Mouse (Mus musculus) intestine, embryonic 15.5 days (tissue): ENCODE results near the gene Ccdc92b. TPM values are rescaled to one million over a fixed set of nuclear protein-coding genes. Genes with fewer than 3 reads are reported as not detected.

Experiments
- ATAC-seq: fragments of 200-750 bp; cut with Nextera tagmentation; 2 replicates; pipeline ENCODE4 v1.8.0; 2017; ENCODE audit warnings: moderate TSS enrichment, moderate library complexity
- H3K27ac ChIP-seq: fragments of 300-500 bp; sonication (generic); 2 replicates; pipeline ENCODE4 v1.5.1; 2015; ENCODE audit warnings: mild to moderate bottlenecking, inconsistent platforms
- H3K27me3 ChIP-seq: fragments of 300-500 bp; sonication (generic); replicated peaks from 2 replicates; pipeline ENCODE4 v1.6.1; 2015; ENCODE audit warnings: inconsistent platforms
- H3K36me3 ChIP-seq: fragments of 300-500 bp; sonication (generic); 2 replicates; pipeline ENCODE4 v1.6.1; 2015; ENCODE audit warnings: inconsistent platforms
- H3K4me1 ChIP-seq: fragments of 300-500 bp; sonication (generic); replicated peaks from 2 replicates; pipeline ENCODE4 v1.6.1; 2015; ENCODE audit warnings: inconsistent platforms
- H3K4me2 ChIP-seq: fragments of 300-500 bp; sonication (generic); replicated peaks from 2 replicates; pipeline ENCODE4 v1.6.1; 2015; ENCODE audit warnings: mild to moderate bottlenecking, inconsistent platforms
- H3K4me3 ChIP-seq: fragments of 300-500 bp; sonication (generic); replicated peaks from 2 replicates; pipeline ENCODE4 v1.5.1; 2015; ENCODE audit warnings: inconsistent platforms
- H3K9ac ChIP-seq: fragments of 300-500 bp; sonication (generic); 2 replicates; pipeline ENCODE4 v1.6.1; 2015; ENCODE audit warnings: inconsistent platforms
- H3K9me3 ChIP-seq: fragments of 300-500 bp; sonication (generic); 2 replicates; pipeline ENCODE4 v1.6.1; 2016; ENCODE audit warnings: inconsistent platforms
- WGBS: fragments of 180-500 bp; shearing (Covaris S2); methylation state at CpG from one replicate; pipeline ENCODE4 v1.1.7; 2015; 5-methylcytosine and 5-hydroxymethylcytosine counted together
- polyA plus RNA-seq: library from polyadenylated mRNA; unstranded; fragments of >200 nt; fragmentation: Nextera tagmentation; extraction: Ambion mirVana; gene quantifications from 2 replicates; pipeline ENCODE4 v1.2.1, GENCODE M21; 2015

The Ccdc92b gene
- polyA plus RNA-seq, 1 experiment from 2014 or later, result 0.52 TPM

- Histone ChIP-seq H3K27ac (no peak overlapping the region), H3K9ac (no peak overlapping the region), H3K27me3 (no peaks in the 10 kb centered on the region), H3K36me3 (peaks cover 12% of the 10 kb centered on the region), H3K4me2 (no peak overlapping the region), H3K4me3 (no peak overlapping the region), H3K9me3 (no peaks in the 10 kb centered on the region), H3K4me1 (no peaks in the 10 kb centered on the region)
- 78% methylated on average over 4 of the region's 4 CpGs for WGBS
- ATAC-seq, result no peak
These were observed 55.8 kb downstream of the Ccdc92b start for GRCm38 (mm10) chr11:74675156-74675555.

Other genes with a start within 250 kb of the Ccdc92b start
- gene Rap1gap2, start 8.7 kb upstream of the Ccdc92b start, polyA plus RNA-seq, result 12.1 and 12.4 TPM in 2 replicates
- 56.4 and 61.4 TPM in 2 replicates for gene Cluh, start 29.9 kb downstream of the Ccdc92b start, polyA plus RNA-seq
- 40.0 and 55.8 TPM in 2 replicates for gene Pafah1b1, start 105.1 kb downstream of the Ccdc92b start, polyA plus RNA-seq
- 43.0 and 45.8 TPM in 2 replicates for gene Mettl16, start 151.2 kb downstream of the Ccdc92b start, polyA plus RNA-seq
- gene Mnt, start 211.3 kb downstream of the Ccdc92b start, polyA plus RNA-seq, result 4.8 and 5.0 TPM in 2 replicates